Mouse (Mus musculus): ENCODE data around the gene Cuedc1. TPM values are rescaled to one million over a fixed set of nuclear protein-coding genes. Genes with fewer than 3 reads are reported as not detected.

The Cuedc1 gene
- polyA plus RNA-seq, 1 experiment = 21.9 TPM

DNA sequence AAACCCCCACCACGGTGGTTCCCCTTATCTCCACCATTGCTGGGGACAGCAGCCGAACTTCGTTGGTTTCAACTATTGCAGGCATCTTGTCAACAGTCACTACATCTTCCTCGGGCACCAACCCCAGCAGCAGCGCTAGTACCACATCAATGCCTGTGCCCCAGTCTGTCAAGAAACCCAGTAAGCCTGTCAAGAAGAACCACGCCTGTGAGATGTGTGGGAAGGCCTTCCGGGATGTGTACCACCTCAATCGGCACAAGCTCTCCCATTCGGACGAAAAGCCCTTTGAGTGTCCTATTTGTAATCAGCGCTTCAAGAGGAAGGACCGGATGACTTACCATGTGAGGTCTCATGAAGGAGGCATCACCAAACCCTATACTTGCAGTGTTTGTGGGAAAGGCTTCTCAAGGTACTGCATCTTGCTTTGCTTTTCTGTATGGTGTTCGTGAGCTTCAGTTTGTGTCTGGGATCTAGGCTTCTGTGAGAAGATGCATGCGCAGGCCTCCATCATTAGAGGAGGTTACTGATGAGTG, 24.4 kb upstream of the Cuedc1 start:
- peaks cover 28% of the 10 kb centered on the region for H3K36me3 ChIP-seq (ENCODE audit: control insufficient read depth, insufficient read depth, low read length, poor library complexity, severe bottlenecking)
- H3K9ac ChIP-seq (ENCODE audit: low read depth, poor library complexity, severe bottlenecking) = no peak overlapping the region
- H3K4me3 ChIP-seq (ENCODE audit: low read depth, low read length) = no peak overlapping the region
- peaks cover 10% of the 10 kb centered on the region for H3K27me3 ChIP-seq (ENCODE audit: control insufficient read depth, insufficient read depth, low read length, poor library complexity, severe bottlenecking)
- no peaks in the 10 kb centered on the region for H3K9me3 ChIP-seq (replicated peaks; ENCODE audit: control insufficient read depth, insufficient read depth, low read length, poor library complexity, severe bottlenecking)
- no peaks in the 10 kb centered on the region for H3K4me1 ChIP-seq (ENCODE audit: control insufficient read depth, insufficient read depth, low read length)
- TF ChIP-seq POLR2A (IDR thresholded peaks at IDR 0.05; ENCODE audit: insufficient read depth, low read length) = no peak
- TF ChIP-seq CTCF (IDR thresholded peaks at IDR 0.05; ENCODE audit: low read depth, low read length) = no peak
- no peak for TF ChIP-seq EP300 (IDR thresholded peaks at IDR 0.05; ENCODE audit: insufficient read depth, low read depth, low read length)
- no peak overlapping the region for H3K27ac ChIP-seq (ENCODE audit: insufficient read depth, low read length)

GRCm38 (mm10) chr11:88075701-88076100, 22.2 kb upstream of the Cuedc1 start:
- H3K9ac ChIP-seq (ENCODE audit: low read depth, poor library complexity, severe bottlenecking) = no peak overlapping the region
- H3K4me3 ChIP-seq (ENCODE audit: low read depth, low read length) = no peak overlapping the region
- H3K9me3 ChIP-seq (replicated peaks; ENCODE audit: control insufficient read depth, insufficient read depth, low read length, poor library complexity, severe bottlenecking) = no peaks in the 10 kb centered on the region
- H3K27ac ChIP-seq (ENCODE audit: insufficient read depth, low read length) = no peak overlapping the region
- H3K27me3 ChIP-seq (ENCODE audit: control insufficient read depth, insufficient read depth, low read length, poor library complexity, severe bottlenecking) = no peaks in the 10 kb centered on the region
- no peaks in the 10 kb centered on the region for H3K4me1 ChIP-seq (ENCODE audit: control insufficient read depth, insufficient read depth, low read length)
- TF ChIP-seq EP300 (IDR thresholded peaks at IDR 0.05; ENCODE audit: insufficient read depth, low read depth, low read length) = no peak
- no peak for TF ChIP-seq POLR2A (IDR thresholded peaks at IDR 0.05; ENCODE audit: insufficient read depth, low read length)
- TF ChIP-seq CTCF (IDR thresholded peaks at IDR 0.05; ENCODE audit: low read depth, low read length) = no peak
- H3K36me3 ChIP-seq (ENCODE audit: control insufficient read depth, insufficient read depth, low read length, poor library complexity, severe bottlenecking) = peaks cover 45% of the 10 kb centered on the region

DNA sequence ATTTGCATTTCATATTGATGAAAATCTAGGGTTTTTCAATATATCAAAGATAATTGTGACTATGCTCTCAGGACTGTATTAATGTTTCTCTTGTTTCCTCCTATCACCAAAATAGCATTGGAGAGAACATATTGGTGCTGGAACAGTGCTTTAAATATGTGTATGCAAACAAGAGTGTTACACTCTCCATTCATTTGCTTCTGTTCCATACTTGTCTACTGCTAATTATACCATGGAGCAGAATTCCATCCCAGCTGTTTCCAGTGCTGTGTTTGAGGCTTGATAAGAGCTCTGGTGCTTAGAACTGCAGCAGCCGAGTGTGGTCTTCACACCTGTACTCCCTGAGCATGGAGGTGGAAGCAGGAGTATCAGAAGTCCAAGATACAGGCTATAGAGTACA, 21.5 kb upstream of the Cuedc1 start:
- Histone ChIP-seq H3K9me3 (replicated peaks; ENCODE audit: control insufficient read depth, insufficient read depth, low read length, poor library complexity, severe bottlenecking) (no peaks in the 10 kb centered on the region), H3K36me3 (ENCODE audit: control insufficient read depth, insufficient read depth, low read length, poor library complexity, severe bottlenecking) (peaks cover 51% of the 10 kb centered on the region), H3K27ac (ENCODE audit: insufficient read depth, low read length) (no peak overlapping the region), H3K27me3 (ENCODE audit: control insufficient read depth, insufficient read depth, low read length, poor library complexity, severe bottlenecking) (no peaks in the 10 kb centered on the region), H3K4me1 (ENCODE audit: control insufficient read depth, insufficient read depth, low read length) (no peaks in the 10 kb centered on the region), H3K9ac (ENCODE audit: low read depth, poor library complexity, severe bottlenecking) (no peak overlapping the region), H3K4me3 (ENCODE audit: low read depth, low read length) (no peak overlapping the region)
- TF ChIP-seq CTCF (IDR thresholded peaks at IDR 0.05; ENCODE audit: low read depth, low read length) = no peak
- TF ChIP-seq EP300 (IDR thresholded peaks at IDR 0.05; ENCODE audit: insufficient read depth, low read depth, low read length) = no peak

GRCm38 (mm10) chr11:88083699-88084098, 14.2 kb upstream of the Cuedc1 start:
- Histone ChIP-seq H3K27me3 (ENCODE audit: control insufficient read depth, insufficient read depth, low read length, poor library complexity, severe bottlenecking) (no peaks in the 10 kb centered on the region), H3K36me3 (ENCODE audit: control insufficient read depth, insufficient read depth, low read length, poor library complexity, severe bottlenecking) (peaks cover 28% of the 10 kb centered on the region), H3K9ac (ENCODE audit: low read depth, poor library complexity, severe bottlenecking) (no peak overlapping the region), H3K4me1 (ENCODE audit: control insufficient read depth, insufficient read depth, low read length) (peaks cover 4% of the 10 kb centered on the region), H3K27ac (ENCODE audit: insufficient read depth, low read length) (no peak overlapping the region), H3K4me3 (ENCODE audit: low read depth, low read length) (no peak overlapping the region), H3K9me3 (replicated peaks; ENCODE audit: control insufficient read depth, insufficient read depth, low read length, poor library complexity, severe bottlenecking) (no peaks in the 10 kb centered on the region)
- no peak for TF ChIP-seq EP300 (IDR thresholded peaks at IDR 0.05; ENCODE audit: insufficient read depth, low read depth, low read length)

DNA sequence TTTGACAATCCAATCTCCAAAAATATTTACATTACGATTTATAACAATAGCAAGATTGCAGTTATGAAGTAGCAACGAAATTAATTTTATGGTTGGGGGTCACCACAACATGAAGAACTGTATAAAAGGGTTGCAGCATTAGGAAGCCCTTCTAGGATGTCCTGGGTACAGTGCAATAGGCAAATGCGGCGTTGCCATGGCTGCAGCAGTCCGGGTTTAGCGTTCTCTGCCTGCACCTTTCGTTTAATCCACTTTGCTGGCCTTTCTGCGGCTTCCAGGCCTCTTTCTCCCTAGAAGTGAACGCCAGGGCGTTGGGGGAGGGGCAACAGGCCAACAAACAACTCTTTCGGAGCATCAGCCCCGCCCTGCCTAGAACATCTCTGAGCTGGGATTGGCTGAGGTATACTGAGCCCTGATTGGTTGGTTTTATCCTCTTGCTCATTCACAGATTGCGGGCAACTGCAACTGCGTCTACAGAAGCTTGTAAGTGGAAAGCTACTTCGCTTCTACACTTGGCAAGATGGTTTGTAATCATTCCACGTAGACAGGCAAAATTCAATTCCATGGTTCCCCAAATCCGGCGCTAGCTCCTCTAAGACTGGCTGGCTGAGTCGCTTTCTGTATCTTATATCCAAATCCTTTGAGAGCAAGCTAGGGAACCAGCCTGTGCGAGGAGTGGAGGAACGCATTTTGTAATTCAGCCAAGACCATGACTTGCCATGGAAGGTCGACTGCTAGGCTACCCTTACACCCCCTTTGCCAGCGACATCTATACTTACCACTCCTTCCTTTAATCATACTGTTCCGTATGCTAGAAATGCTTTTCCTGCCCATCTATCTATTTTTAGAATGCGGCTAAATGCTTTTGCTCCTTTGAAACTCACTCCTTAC, 10.9 kb upstream of the Cuedc1 start:
- TF ChIP-seq EP300 (IDR thresholded peaks at IDR 0.05; ENCODE audit: insufficient read depth, low read depth, low read length) (no peak), POLR2A (IDR thresholded peaks at IDR 0.05; ENCODE audit: insufficient read depth, low read length) (no peak), CTCF (IDR thresholded peaks at IDR 0.05; ENCODE audit: low read depth, low read length) (no peak)
- no peaks in the 10 kb centered on the region for H3K9me3 ChIP-seq (replicated peaks; ENCODE audit: control insufficient read depth, insufficient read depth, low read length, poor library complexity, severe bottlenecking)
- H3K27me3 ChIP-seq (ENCODE audit: control insufficient read depth, insufficient read depth, low read length, poor library complexity, severe bottlenecking) = no peaks in the 10 kb centered on the region
- peaks cover 2% of the 10 kb centered on the region; the same call in 1 of the 2 replicates for H3K36me3 ChIP-seq (ENCODE audit: control insufficient read depth, insufficient read depth, low read length, poor library complexity, severe bottlenecking)
- H3K9ac ChIP-seq (ENCODE audit: low read depth, poor library complexity, severe bottlenecking) = 0 out of 2 replicates have a peak overlapping the region, but pooled peaks have one; percentile 27
- peak overlapping the region; percentile 41 for H3K4me3 ChIP-seq (ENCODE audit: low read depth, low read length)
- H3K27ac ChIP-seq (ENCODE audit: insufficient read depth, low read length) = no peak overlapping the region; the same call in 1 of the 2 replicates
- peaks cover 4% of the 10 kb centered on the region for H3K4me1 ChIP-seq (ENCODE audit: control insufficient read depth, insufficient read depth, low read length)

- H3K36me3 ChIP-seq (ENCODE audit: control insufficient read depth, insufficient read depth, low read length, poor library complexity, severe bottlenecking) = no peaks in the 10 kb centered on the region
- no peaks in the 10 kb centered on the region for H3K9me3 ChIP-seq (replicated peaks; ENCODE audit: control insufficient read depth, insufficient read depth, low read length, poor library complexity, severe bottlenecking)
- peaks cover 4% of the 10 kb centered on the region for H3K4me1 ChIP-seq (ENCODE audit: control insufficient read depth, insufficient read depth, low read length)
- no peak for TF ChIP-seq POLR2A (IDR thresholded peaks at IDR 0.05; ENCODE audit: insufficient read depth, low read length)
- TF ChIP-seq EP300 (IDR thresholded peaks at IDR 0.05; ENCODE audit: insufficient read depth, low read depth, low read length) = no peak
- TF ChIP-seq CTCF (IDR thresholded peaks at IDR 0.05; ENCODE audit: low read depth, low read length) = no peak
- H3K27ac ChIP-seq (ENCODE audit: insufficient read depth, low read length) = no peak overlapping the region
- H3K4me3 ChIP-seq (ENCODE audit: low read depth, low read length) = no peak overlapping the region
- H3K27me3 ChIP-seq (ENCODE audit: control insufficient read depth, insufficient read depth, low read length, poor library complexity, severe bottlenecking) = no peaks in the 10 kb centered on the region
- no peak overlapping the region for H3K9ac ChIP-seq (ENCODE audit: low read depth, poor library complexity, severe bottlenecking)
Observed at GRCm38 (mm10) chr11:88089150-88089549, 8.7 kb upstream of the Cuedc1 start.
